Mouse (Mus musculus) layer of hippocampus, adult 18-20 months (tissue): ENCODE data around the gene Elmo1. TPM values are rescaled to one million over a fixed set of nuclear protein-coding genes. Genes with fewer than 3 reads are reported as not detected.

ENCODE experiments used
- DNase-seq, 2 experiments: peaks; one replicate each; pipeline ENCODE4 v3.0.0; 2022; ENCODE audit warnings: low spot score in 2 of 2
- total RNA-seq, 2 experiments: library from RNA; stranded (reverse); gene quantifications; 2 replicates each; pipeline ENCODE4 v1.2.3; 2021

The Elmo1 gene
- total RNA-seq, 2 experiments from 2014 or later: 28.9 to 29.8 TPM

- peak; percentile 22 to 40 for DNase-seq
Measured at GRCm38 (mm10) chr13:20306180-20307177, 216.1 kb downstream of the Elmo1 start.

GRCm38 (mm10) chr13:20307381-20307780 is 217.0 kb downstream of the Elmo1 start:
- no peak for DNase-seq

- peak; percentile 64 to 94 for DNase-seq
Measured at GRCm38 (mm10) chr13:20311612-20312011, 221.2 kb downstream of the Elmo1 start.

GRCm38 (mm10) chr13:20313345-20313744 is 222.9 kb downstream of the Elmo1 start:
- DNase-seq: no peak

GRCm38 (mm10) chr13:20316139-20316538 is 225.7 kb downstream of the Elmo1 start:
- DNase-seq: peak in 1 of 2 experiments; percentile 33

- DNase-seq: no peak
Measured at GRCm38 (mm10) chr13:20318615-20319219, 228.3 kb downstream of the Elmo1 start.

GRCm38 (mm10) chr13:20320232-20320631 is 229.8 kb downstream of the Elmo1 start:
- no peak for DNase-seq

- no peak for DNase-seq
Measured at GRCm38 (mm10) chr13:20323478-20323877, 233.1 kb downstream of the Elmo1 start.

GRCm38 (mm10) chr13:20327064-20327463 is 236.7 kb downstream of the Elmo1 start:
- no peak for DNase-seq

- no peak for DNase-seq
Measured at GRCm38 (mm10) chr13:20327975-20328374, 237.6 kb downstream of the Elmo1 start.

GRCm38 (mm10) chr13:20328672-20329071 is 238.3 kb downstream of the Elmo1 start:
- no peak for DNase-seq

GRCm38 (mm10) chr13:20330954-20331353 is 240.6 kb downstream of the Elmo1 start:
- DNase-seq: no peak

GRCm38 (mm10) chr13:20335051-20335888 is 244.9 kb downstream of the Elmo1 start:
- DNase-seq: no peak

- DNase-seq: no peak
Measured at GRCm38 (mm10) chr13:20335889-20336497, 245.6 kb downstream of the Elmo1 start.

GRCm38 (mm10) chr13:20342881-20343280 is 252.5 kb downstream of the Elmo1 start:
- DNase-seq: no peak

- no peak for DNase-seq
Measured at GRCm38 (mm10) chr13:20349754-20350153, 259.4 kb downstream of the Elmo1 start.

- no peak for DNase-seq
Measured at GRCm38 (mm10) chr13:20352631-20353030, 262.2 kb downstream of the Elmo1 start.

GRCm38 (mm10) chr13:20353862-20354603 is 263.6 kb downstream of the Elmo1 start:
- peak; percentile 12 to 54 for DNase-seq

GRCm38 (mm10) chr13:20354604-20354999 is 264.2 kb downstream of the Elmo1 start:
- DNase-seq: peak in 1 of 2 experiments; percentile 10

- no peak for DNase-seq
Measured at GRCm38 (mm10) chr13:20362541-20362940, 272.1 kb downstream of the Elmo1 start.
